Mouse (Mus musculus) liver, adult 2 months (tissue): Measurements from ENCODE around the gene Cyfip1.

Source experiments
- CTCF ChIP-seq: fragments of 200-500 bp; IDR thresholded peaks from 2 replicates; pipeline ENCODE4 v1.5.1; 2011; ENCODE audit warnings: low read depth, low read length, control low read depth
- POLR2A ChIP-seq: fragments of 200-500 bp; IDR thresholded peaks from 2 replicates; pipeline ENCODE4 v1.6.1; 2011; ENCODE audit warnings: low read length, control low read depth; ENCODE audit not compliant: insufficient read depth; ENCODE audit errors: extremely low read depth

DNA sequence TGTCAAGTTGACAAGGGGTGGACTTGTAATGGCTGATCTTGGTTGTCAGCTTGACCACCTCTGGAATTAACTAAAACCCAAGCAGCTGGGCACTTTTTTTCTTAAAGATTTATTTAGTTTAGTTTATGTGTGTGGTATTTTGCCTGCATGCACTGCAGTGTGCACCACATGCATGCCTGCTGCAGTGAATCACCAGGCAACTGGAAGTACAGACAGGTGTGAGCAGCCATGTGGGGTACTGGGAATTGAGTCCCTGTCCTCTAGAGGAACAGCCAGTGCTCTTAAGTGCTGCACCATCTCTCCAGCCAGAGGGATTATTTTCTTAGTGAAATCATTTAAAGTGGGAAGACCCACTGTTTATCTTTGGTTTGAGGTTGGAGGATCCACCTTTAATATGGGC lies 23.5 kb downstream of the Cyfip1 start:
- TF ChIP-seq CTCF (no peak), POLR2A (no peak)
